Mouse (Mus musculus): Measurements from ENCODE around the gene Rpl23. TPM values are rescaled to one million over a fixed set of nuclear protein-coding genes. Genes with fewer than 3 reads are reported as not detected.
"Not testable (repeated sequence)": the region's sequence is repeated elsewhere in the genome, so short reads cannot be mapped to it uniquely, and the experiment has no call there.

The Rpl23 gene
- polyA plus RNA-seq, 1 experiment from 2014 or later, result 517 TPM

GRCm38 (mm10) chr11:97799994-97800690, 17.9 kb upstream of the Rpl23 start:
- under 1% methylated on average over 30 of the region's 43 CpGs for WGBS (ENCODE audit: insufficient replicate concordance)
- H3K9me3 ChIP-seq (replicated peaks; ENCODE audit: control insufficient read depth, low read length), result no peaks in the 10 kb centered on the region
- H3K4me2 ChIP-seq, result peak overlapping the region; percentile 91
- ATAC-seq (replicated peaks; ENCODE audit: insufficient number of reproducible peaks, low FRiP score, low TSS enrichment), result peak; percentile 56; the same call in 1 of the 2 replicates
- peak overlapping the region; percentile 79 for H3K9ac ChIP-seq (ENCODE audit: low read depth, low read length)
- peak overlapping the region; percentile 82 for H3K4me3 ChIP-seq (ENCODE audit: low read depth, low read length)
- H3K4me1 ChIP-seq (ENCODE audit: control insufficient read depth, insufficient read depth, low read length), result peaks cover 38% of the 10 kb centered on the region
- H3K27me3 ChIP-seq (ENCODE audit: control insufficient read depth, insufficient read depth, low read length), result no peaks in the 10 kb centered on the region
- H3K27ac ChIP-seq (ENCODE audit: low read depth, low read length), result peak overlapping the region; percentile 93
- no peaks in the 10 kb centered on the region; the same call in 1 of the 2 replicates for H3K36me3 ChIP-seq (ENCODE audit: control insufficient read depth, insufficient read depth, low read length)

GRCm38 (mm10) chr11:97799146-97799993, 17.1 kb upstream of the Rpl23 start:
- H3K27me3 ChIP-seq (ENCODE audit: control insufficient read depth, insufficient read depth, low read length), result no peaks in the 10 kb centered on the region

GRCm38 (mm10) chr11:97798782-97799145, 16.5 kb upstream of the Rpl23 start, which contains the start of gene Lasp1:
Lasp1 (plus strand) TSS chr11:97799000.
- H3K9me3 ChIP-seq (replicated peaks; ENCODE audit: control insufficient read depth, low read length), result no peaks in the 10 kb centered on the region
- peak within 1 kb of the TSS; percentile 93 for H3K27ac ChIP-seq (ENCODE audit: low read depth, low read length)
- H3K36me3 ChIP-seq (ENCODE audit: control insufficient read depth, insufficient read depth, low read length), result no peaks in the 10 kb centered on the region; the same call in 1 of the 2 replicates
- H3K4me2 ChIP-seq, result peak within 1 kb of the TSS; percentile 91
- peak within 1 kb of the TSS; percentile 79 for H3K9ac ChIP-seq (ENCODE audit: low read depth, low read length)
- WGBS (ENCODE audit: insufficient replicate concordance), result 2% methylated on average over 11 of the region's 11 CpGs
- ATAC-seq (replicated peaks; ENCODE audit: insufficient number of reproducible peaks, low FRiP score, low TSS enrichment), result peak; percentile 20; the same call in 1 of the 2 replicates
- peak within 1 kb of the TSS; percentile 82 for H3K4me3 ChIP-seq (ENCODE audit: low read depth, low read length)
- no peaks in the 10 kb centered on the region for H3K27me3 ChIP-seq (ENCODE audit: control insufficient read depth, insufficient read depth, low read length)
- peaks cover 24% of the 10 kb centered on the region for H3K4me1 ChIP-seq (ENCODE audit: control insufficient read depth, insufficient read depth, low read length)

More at GRCm38 (mm10) chr11:97799146-97799993, 17.1 kb upstream of the Rpl23 start:
- Histone ChIP-seq H3K9me3 (replicated peaks; ENCODE audit: control insufficient read depth, low read length) (no peaks in the 10 kb centered on the region), H3K4me3 (ENCODE audit: low read depth, low read length) (peak overlapping the region; percentile 82), H3K27ac (ENCODE audit: low read depth, low read length) (peak overlapping the region; percentile 93), H3K36me3 (ENCODE audit: control insufficient read depth, insufficient read depth, low read length) (no peaks in the 10 kb centered on the region; the same call in 1 of the 2 replicates), H3K4me2 (peak overlapping the region; percentile 91), H3K4me1 (ENCODE audit: control insufficient read depth, insufficient read depth, low read length) (peaks cover 30% of the 10 kb centered on the region), H3K9ac (ENCODE audit: low read depth, low read length) (peak overlapping the region; percentile 79)
- peak; percentile 77 for ATAC-seq (replicated peaks; ENCODE audit: insufficient number of reproducible peaks, low FRiP score, low TSS enrichment)
- WGBS (ENCODE audit: insufficient replicate concordance), result under 1% methylated on average over 69 of the region's 71 CpGs

- Histone ChIP-seq H3K4me2 (peak overlapping the region; percentile 91), H3K27me3 (ENCODE audit: control insufficient read depth, insufficient read depth, low read length) (no peaks in the 10 kb centered on the region), H3K9ac (ENCODE audit: low read depth, low read length) (no peak overlapping the region)
Observed at GRCm38 (mm10) chr11:97798083-97798435, 15.8 kb upstream of the Rpl23 start.

GRCm38 (mm10) chr11:97797369-97798082, 15.3 kb upstream of the Rpl23 start:
- no peak overlapping the region for H3K27ac ChIP-seq (ENCODE audit: low read depth, low read length)
- no peaks in the 10 kb centered on the region for H3K27me3 ChIP-seq (ENCODE audit: control insufficient read depth, insufficient read depth, low read length)
- H3K36me3 ChIP-seq (ENCODE audit: control insufficient read depth, insufficient read depth, low read length), result no peaks in the 10 kb centered on the region; the same call in 1 of the 2 replicates
- H3K4me2 ChIP-seq, result peak overlapping the region; percentile 91
- H3K9ac ChIP-seq (ENCODE audit: low read depth, low read length), result no peak overlapping the region
- H3K9me3 ChIP-seq (replicated peaks; ENCODE audit: control insufficient read depth, low read length), result no peaks in the 10 kb centered on the region
- 57% methylated on average over 15 of the region's 15 CpGs for WGBS (ENCODE audit: insufficient replicate concordance)
- peaks cover 19% of the 10 kb centered on the region for H3K4me1 ChIP-seq (ENCODE audit: control insufficient read depth, insufficient read depth, low read length)
- ATAC-seq (replicated peaks; ENCODE audit: insufficient number of reproducible peaks, low FRiP score, low TSS enrichment), result no peak
- H3K4me3 ChIP-seq (ENCODE audit: low read depth, low read length), result no peak overlapping the region

More at GRCm38 (mm10) chr11:97798083-97798435, 15.8 kb upstream of the Rpl23 start:
- H3K4me1 ChIP-seq (ENCODE audit: control insufficient read depth, insufficient read depth, low read length), result peaks cover 22% of the 10 kb centered on the region
- no peaks in the 10 kb centered on the region; the same call in 1 of the 2 replicates for H3K36me3 ChIP-seq (ENCODE audit: control insufficient read depth, insufficient read depth, low read length)
- peak overlapping the region; percentile 82; the same call in 1 of the 2 replicates for H3K4me3 ChIP-seq (ENCODE audit: low read depth, low read length)
- ATAC-seq (replicated peaks; ENCODE audit: insufficient number of reproducible peaks, low FRiP score, low TSS enrichment), result no peak
- no peak overlapping the region for H3K27ac ChIP-seq (ENCODE audit: low read depth, low read length)
- no peaks in the 10 kb centered on the region for H3K9me3 ChIP-seq (replicated peaks; ENCODE audit: control insufficient read depth, low read length)
- WGBS (ENCODE audit: insufficient replicate concordance), result 35% methylated on average over 8 of the region's 8 CpGs

GRCm38 (mm10) chr11:97796910-97797309, 14.7 kb upstream of the Rpl23 start:
- no peak for ATAC-seq (replicated peaks; ENCODE audit: insufficient number of reproducible peaks, low FRiP score, low TSS enrichment)
- Histone ChIP-seq H3K9me3 (replicated peaks; ENCODE audit: control insufficient read depth, low read length) (no peaks in the 10 kb centered on the region), H3K27me3 (ENCODE audit: control insufficient read depth, insufficient read depth, low read length) (no peaks in the 10 kb centered on the region), H3K4me3 (ENCODE audit: low read depth, low read length) (no peak overlapping the region), H3K4me2 (no peak overlapping the region), H3K9ac (ENCODE audit: low read depth, low read length) (no peak overlapping the region), H3K36me3 (ENCODE audit: control insufficient read depth, insufficient read depth, low read length) (no peaks in the 10 kb centered on the region), H3K4me1 (ENCODE audit: control insufficient read depth, insufficient read depth, low read length) (peaks cover 15% of the 10 kb centered on the region), H3K27ac (ENCODE audit: low read depth, low read length) (no peak overlapping the region)
- whole genome bisulfite sequencing (ENCODE audit: insufficient replicate concordance), result 5% methylated on average over 6 of the region's 6 CpGs

- ATAC-seq (replicated peaks; ENCODE audit: insufficient number of reproducible peaks, low FRiP score, low TSS enrichment), result no peak
- no peak overlapping the region for H3K9ac ChIP-seq (ENCODE audit: low read depth, low read length)
- H3K4me2 ChIP-seq, result no peak overlapping the region
- no peak overlapping the region for H3K27ac ChIP-seq (ENCODE audit: low read depth, low read length)
- no peaks in the 10 kb centered on the region for H3K9me3 ChIP-seq (replicated peaks; ENCODE audit: control insufficient read depth, low read length)
- 0 out of 2 replicates have a peak, but pooled peaks cover 4% of the 10 kb centered on the region for H3K4me1 ChIP-seq (ENCODE audit: control insufficient read depth, insufficient read depth, low read length)
- no peaks in the 10 kb centered on the region for H3K36me3 ChIP-seq (ENCODE audit: control insufficient read depth, insufficient read depth, low read length)
- WGBS (ENCODE audit: insufficient replicate concordance), result 3% methylated on average over 2 of the region's 2 CpGs
- no peak overlapping the region for H3K4me3 ChIP-seq (ENCODE audit: low read depth, low read length)
- H3K27me3 ChIP-seq (ENCODE audit: control insufficient read depth, insufficient read depth, low read length), result no peaks in the 10 kb centered on the region
Observed at GRCm38 (mm10) chr11:97793165-97793564, 10.9 kb upstream of the Rpl23 start.

GRCm38 (mm10) chr11:97790778-97791438, 8.7 kb upstream of the Rpl23 start:
- H3K4me1 ChIP-seq (ENCODE audit: control insufficient read depth, insufficient read depth, low read length); H3K27ac ChIP-seq (ENCODE audit: low read depth, low read length); H3K9me3 ChIP-seq (replicated peaks; ENCODE audit: control insufficient read depth, low read length); H3K9ac ChIP-seq (ENCODE audit: low read depth, low read length); H3K27me3 ChIP-seq (ENCODE audit: control insufficient read depth, insufficient read depth, low read length); H3K4me3 ChIP-seq (ENCODE audit: low read depth, low read length); H3K36me3 ChIP-seq (ENCODE audit: control insufficient read depth, insufficient read depth, low read length); ATAC-seq (replicated peaks; ENCODE audit: insufficient number of reproducible peaks, low FRiP score, low TSS enrichment); H3K4me2 ChIP-seq: not testable (repeated sequence)
- 80% methylated on average over 2 of the region's 2 CpGs for WGBS (ENCODE audit: insufficient replicate concordance)

Data from heart, embryonic 11.5 days (tissue).